Mouse (Mus musculus) mesoderm, embryonic 11.5 days (tissue): ENCODE data around the gene Eln.
A peak's percentile ranks its signal among the peaks of the same experiment; 100 is the strongest.

Experiments used
- DNase-seq: peaks from one replicate; pipeline ENCODE4 v3.0.0-alpha.2; 2012; ENCODE audit warnings: low read depth, low spot score

Gene Eln

GRCm38 (mm10) chr5:134745000-134745399 lies 2.1 kb downstream of the Eln start:
- DNase-seq, result no peak

GRCm38 (mm10) chr5:134743991-134744390 lies 3.1 kb downstream of the Eln start:
- DNase-seq, result no peak

- no peak for DNase-seq
Measured at GRCm38 (mm10) chr5:134742221-134742795, 4.8 kb downstream of the Eln start.

GRCm38 (mm10) chr5:134740501-134741341 lies 6.4 kb downstream of the Eln start:
- DNase-seq, result no peak

GRCm38 (mm10) chr5:134739951-134740350 lies 7.2 kb downstream of the Eln start:
- DNase-seq, result no peak

- no peak for DNase-seq
Measured at GRCm38 (mm10) chr5:134734920-134735319, 12.2 kb downstream of the Eln start.

- DNase-seq, result no peak
Measured at GRCm38 (mm10) chr5:134734072-134734471, 13.1 kb downstream of the Eln start.

- no peak for DNase-seq
Measured at GRCm38 (mm10) chr5:134733241-134733640, 13.9 kb downstream of the Eln start.

GRCm38 (mm10) chr5:134729124-134729523 lies 18.0 kb downstream of the Eln start:
- no peak for DNase-seq

- peak; percentile 30 for DNase-seq
Measured at GRCm38 (mm10) chr5:134728535-134728934, 18.6 kb downstream of the Eln start.

GRCm38 (mm10) chr5:134727001-134727639 lies 20.0 kb downstream of the Eln start:
- DNase-seq, result no peak

GRCm38 (mm10) chr5:134725299-134725698 lies 21.8 kb downstream of the Eln start:
- DNase-seq, result no peak

- DNase-seq, result no peak
Measured at GRCm38 (mm10) chr5:134720058-134720457, 27.1 kb downstream of the Eln start.

- DNase-seq, result no peak
Measured at GRCm38 (mm10) chr5:134711076-134711475, 36.0 kb downstream of the Eln start.

GRCm38 (mm10) chr5:134709275-134709674 lies 37.8 kb downstream of the Eln start:
- no peak for DNase-seq

GRCm38 (mm10) chr5:134704157-134704556 lies 43.0 kb downstream of the Eln start:
- DNase-seq, result peak; percentile 81

GRCm38 (mm10) chr5:134695539-134695938 lies 51.6 kb downstream of the Eln start:
- DNase-seq, result no peak

- DNase-seq, result peak; percentile 31
Measured at GRCm38 (mm10) chr5:134695082-134695481, 52.0 kb downstream of the Eln start.

- DNase-seq, result no peak
Measured at GRCm38 (mm10) chr5:134692704-134693103, 54.4 kb downstream of the Eln start.

- DNase-seq, result peak; percentile 100
Measured at GRCm38 (mm10) chr5:134688718-134689284, 58.3 kb downstream of the Eln start.

- peak; percentile 37 for DNase-seq
Measured at GRCm38 (mm10) chr5:134688086-134688717, 58.9 kb downstream of the Eln start, which contains the start of gene Limk1. Gene Limk1 (minus strand): TSS chr5:134688598.

- DNase-seq, result no peak
Measured at GRCm38 (mm10) chr5:134687187-134687586, 59.9 kb downstream of the Eln start.
